Mouse (Mus musculus) bone marrow macrophage, adult 2 months (primary cell): Measurements from ENCODE around the gene Kcnip1. TPM values are rescaled to one million over a fixed set of nuclear protein-coding genes. Genes with fewer than 3 reads are reported as not detected.

Experiments used
- H3K27ac ChIP-seq: 2 replicates; pipeline ENCODE4 v1.5.1; 2012; ENCODE audit warnings: low read depth, low read length; ENCODE audit not compliant: insufficient read depth
- H3K4me1 ChIP-seq: 2 replicates; pipeline ENCODE4 v1.6.1; 2012; ENCODE audit warnings: low read length; ENCODE audit not compliant: control insufficient read depth, insufficient read depth
- H3K4me3 ChIP-seq: 2 replicates; pipeline ENCODE4 v1.5.1; 2012; ENCODE audit warnings: mild to moderate bottlenecking, low read length, moderate library complexity; ENCODE audit not compliant: insufficient read depth
- CTCF ChIP-seq: IDR thresholded peaks from 2 replicates; pipeline ENCODE4 v1.5.1; 2012; ENCODE audit warnings: low read depth, mild to moderate bottlenecking, low read length, moderate library complexity
- POLR2A ChIP-seq: IDR thresholded peaks from 2 replicates; pipeline ENCODE4 v1.6.1; 2012; ENCODE audit warnings: mild to moderate bottlenecking, low read depth, low read length, borderline replicate concordance
- polyA plus RNA-seq: library from polyadenylated mRNA; stranded (reverse); fragments of >200 nt; gene quantifications from 2 replicates; pipeline ENCODE4 v1.2.4, GENCODE M21; 2012; ENCODE audit not compliant: missing spikeins, insufficient read depth, insufficient read length

Gene Kcnip1
- polyA plus RNA-seq, 1 experiment, result not detected

GRCm38 (mm10) chr11:33756624-33757023, 236.3 kb downstream of the Kcnip1 start:
- Histone ChIP-seq H3K4me1 (no peaks in the 10 kb centered on the region), H3K27ac (no peak overlapping the region), H3K4me3 (no peak overlapping the region)
- TF ChIP-seq POLR2A (no peak), CTCF (no peak)

GRCm38 (mm10) chr11:33752431-33752873, 240.5 kb downstream of the Kcnip1 start:
- no peak for TF ChIP-seq POLR2A
- TF ChIP-seq CTCF, result no peak

GRCm38 (mm10) chr11:33751503-33751902, 241.4 kb downstream of the Kcnip1 start:
- TF ChIP-seq POLR2A (no peak), CTCF (no peak)
- Histone ChIP-seq H3K4me1 (peaks cover 4% of the 10 kb centered on the region; the same call in 1 of the 2 replicates), H3K4me3 (no peak overlapping the region), H3K27ac (no peak overlapping the region)

More at GRCm38 (mm10) chr11:33752431-33752873, 240.5 kb downstream of the Kcnip1 start:
- Histone ChIP-seq H3K4me3 (no peak overlapping the region), H3K4me1 (peaks cover 2% of the 10 kb centered on the region; the same call in 1 of the 2 replicates), H3K27ac (no peak overlapping the region)

- Histone ChIP-seq H3K27ac (no peak overlapping the region), H3K4me3 (no peak overlapping the region), H3K4me1 (peaks cover 10% of the 10 kb centered on the region)
- TF ChIP-seq POLR2A (no peak), CTCF (peak; percentile 54; the same call in 1 of the 2 replicates)
Observed at GRCm38 (mm10) chr11:33749979-33750378, 243.0 kb downstream of the Kcnip1 start.

GRCm38 (mm10) chr11:33749408-33749807, 243.5 kb downstream of the Kcnip1 start:
- Histone ChIP-seq H3K27ac (no peak overlapping the region), H3K4me3 (no peak overlapping the region), H3K4me1 (peaks cover 14% of the 10 kb centered on the region)
- TF ChIP-seq POLR2A (no peak), CTCF (peak; percentile 78)

GRCm38 (mm10) chr11:33748754-33749153, 244.2 kb downstream of the Kcnip1 start:
- Histone ChIP-seq H3K27ac (no peak overlapping the region), H3K4me1 (peaks cover 20% of the 10 kb centered on the region), H3K4me3 (no peak overlapping the region)
- TF ChIP-seq CTCF, result no peak
- no peak for TF ChIP-seq POLR2A

GRCm38 (mm10) chr11:33747402-33747955, 245.5 kb downstream of the Kcnip1 start:
- no peak for TF ChIP-seq CTCF
- no peak for TF ChIP-seq POLR2A
- Histone ChIP-seq H3K4me3 (no peak overlapping the region), H3K4me1 (peaks cover 29% of the 10 kb centered on the region), H3K27ac (no peak overlapping the region)

- H3K4me1 ChIP-seq, result peaks cover 33% of the 10 kb centered on the region
- H3K27ac ChIP-seq, result no peak overlapping the region
- TF ChIP-seq POLR2A (no peak), CTCF (no peak)
- no peak overlapping the region for H3K4me3 ChIP-seq
Observed at GRCm38 (mm10) chr11:33746402-33746801, 246.6 kb downstream of the Kcnip1 start.

GRCm38 (mm10) chr11:33745821-33746329, 247.1 kb downstream of the Kcnip1 start:
- H3K27ac ChIP-seq, result no peak overlapping the region
- H3K4me3 ChIP-seq, result no peak overlapping the region
- no peak for TF ChIP-seq POLR2A
- TF ChIP-seq CTCF, result no peak
- H3K4me1 ChIP-seq, result peaks cover 33% of the 10 kb centered on the region

- Histone ChIP-seq H3K4me3 (no peak overlapping the region), H3K27ac (peak overlapping the region; percentile 72), H3K4me1 (peaks cover 33% of the 10 kb centered on the region)
- no peak for TF ChIP-seq POLR2A
- TF ChIP-seq CTCF, result no peak
Observed at GRCm38 (mm10) chr11:33744429-33744828, 248.5 kb downstream of the Kcnip1 start.
